Mouse (Mus musculus) cerebellum, postnatal 4 days (tissue): ENCODE measurements around the gene Mindy1.
A peak's percentile ranks its signal among the peaks of the same experiment; 100 is the strongest.

ENCODE experiments used
- DNase-seq, 2 experiments: peaks; one replicate each; pipeline ENCODE4 v3.0.0; 2022; ENCODE audit warnings: low spot score in 2 of 2, mixed read lengths in 1 of 2

The Mindy1 gene

DNA sequence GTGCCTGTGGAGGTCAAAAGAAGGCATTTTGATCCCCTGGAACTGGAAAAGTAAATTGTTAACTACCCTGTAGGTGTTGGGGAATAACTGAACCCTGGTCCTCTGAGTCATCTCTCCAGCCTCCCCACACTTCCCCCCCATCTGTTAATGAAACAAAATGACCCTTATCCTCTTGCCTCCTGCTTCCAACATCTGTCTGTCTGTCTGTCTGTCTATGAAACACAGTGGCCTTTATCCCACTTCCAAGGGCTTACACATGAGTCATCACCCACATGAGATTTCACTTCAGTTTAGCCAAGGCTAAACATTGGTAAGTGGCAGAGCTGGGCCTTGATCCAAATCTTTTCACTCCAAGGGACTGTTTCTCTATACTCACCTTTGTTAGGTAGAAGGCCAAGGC lies 13.3 kb upstream of the Mindy1 start:
- no peak for DNase-seq

GRCm38 (mm10) chr3:95269789-95270188 lies 11.4 kb upstream of the Mindy1 start:
- no peak for DNase-seq

- no peak for DNase-seq
Measured at GRCm38 (mm10) chr3:95270766-95271364, 10.3 kb upstream of the Mindy1 start.

DNA sequence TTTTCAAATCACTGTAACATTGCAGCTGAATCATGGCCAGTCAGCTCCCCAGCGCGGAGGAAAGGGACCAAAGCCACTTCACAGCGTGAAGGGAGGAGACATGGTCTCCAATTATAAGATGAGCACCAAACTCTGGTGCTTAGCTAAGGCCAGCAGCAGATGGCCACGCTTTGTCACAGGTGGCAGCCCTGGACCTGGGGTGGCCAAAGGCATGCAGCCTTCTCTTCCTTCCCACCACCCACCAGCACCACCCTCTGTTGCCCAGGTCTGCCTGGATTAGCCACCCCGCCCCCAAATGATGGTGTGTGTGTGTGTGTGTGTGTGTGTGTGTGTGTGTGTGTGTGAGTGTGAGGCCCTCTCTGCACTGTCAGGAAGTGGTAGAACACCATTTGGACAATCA lies 7.7 kb upstream of the Mindy1 start:
- peak in 1 of 2 experiments; percentile 6 for DNase-seq

DNA sequence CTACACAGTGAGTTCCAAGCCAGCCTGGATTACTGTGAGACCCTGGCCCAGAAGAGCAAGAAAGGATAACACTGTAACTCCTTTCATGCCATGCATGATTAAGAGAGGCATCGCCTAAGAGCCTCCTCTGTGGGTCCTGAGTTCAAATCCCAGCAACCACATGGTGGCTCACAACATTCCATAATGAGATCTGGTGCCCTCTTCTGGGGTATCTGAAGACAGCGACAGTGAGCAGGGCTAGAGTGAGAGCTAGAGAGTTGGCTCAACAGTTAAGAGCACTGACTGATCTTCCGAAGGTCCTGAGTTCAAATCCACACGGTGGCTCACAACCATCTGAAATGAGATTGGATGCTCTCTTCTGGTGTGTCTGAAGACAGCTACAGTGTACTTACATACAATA lies 6.7 kb upstream of the Mindy1 start:
- no peak for DNase-seq

DNA sequence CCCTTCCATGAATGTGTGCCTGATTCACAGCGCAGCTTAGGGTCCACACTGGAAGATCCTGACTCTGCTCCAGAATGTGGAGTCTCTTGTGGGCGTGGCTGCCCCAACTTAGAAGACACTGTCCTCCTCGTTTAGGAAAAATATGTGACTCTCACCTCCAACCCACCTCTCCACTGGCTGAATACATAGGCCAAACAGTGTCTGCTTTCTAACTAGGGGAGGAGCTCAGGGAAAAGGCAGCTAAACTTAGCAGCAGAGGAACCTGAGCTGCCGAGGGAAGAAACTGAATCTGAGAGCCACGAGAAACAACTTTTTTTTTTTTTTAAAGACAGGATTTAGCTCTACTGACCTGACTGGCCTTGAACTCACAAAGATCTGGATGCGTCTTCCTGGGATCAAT lies 6.0 kb upstream of the Mindy1 start:
- DNase-seq, result no peak

GRCm38 (mm10) chr3:95276428-95276934 lies 4.7 kb upstream of the Mindy1 start:
- DNase-seq, result no peak

DNA sequence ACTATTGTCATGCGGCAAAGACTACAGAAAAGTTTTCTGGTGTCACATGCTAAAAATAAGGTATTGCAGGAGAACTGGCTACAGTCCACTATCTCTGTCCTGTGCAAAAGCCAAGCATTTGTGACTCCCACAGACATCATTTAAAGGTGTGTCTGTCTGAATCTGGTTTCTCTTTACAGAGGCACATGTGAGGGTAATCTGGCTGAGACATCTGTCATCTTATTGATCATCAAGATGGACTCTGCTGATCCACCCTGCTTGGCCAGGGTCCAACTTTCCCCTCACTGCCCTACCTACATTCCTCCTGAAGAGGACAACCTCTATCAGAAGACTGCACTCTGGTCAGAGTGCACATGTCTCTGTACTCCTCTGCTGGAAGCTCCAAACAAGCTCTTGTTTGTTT lies 4.0 kb upstream of the Mindy1 start:
- no peak for DNase-seq

DNA sequence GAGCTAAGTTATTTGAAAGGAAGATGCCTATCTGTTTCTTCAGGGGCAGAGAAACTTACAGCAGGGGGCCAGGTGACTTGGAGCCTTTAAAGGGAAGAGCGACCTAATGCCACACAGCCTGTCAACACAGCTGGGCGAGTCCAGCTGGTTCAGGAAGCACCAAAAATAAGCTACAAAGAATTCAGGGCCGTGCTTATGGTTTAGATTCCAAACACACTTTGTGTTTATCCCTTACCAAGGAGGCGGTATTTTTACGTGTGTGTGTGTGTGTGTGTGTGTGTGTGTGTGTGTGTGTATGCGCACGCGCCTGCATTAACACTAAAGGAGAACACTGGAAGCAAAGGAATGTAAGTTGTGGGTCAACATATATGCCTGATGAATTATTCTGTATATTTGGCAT lies 398 bp upstream of the Mindy1 start:
- DNase-seq, result peak in 1 of 2 experiments; percentile 6

- DNase-seq, result peak in 1 of 2 experiments; percentile 4
Measured at GRCm38 (mm10) chr3:95282381-95282864, 1.3 kb downstream of the Mindy1 start.

GRCm38 (mm10) chr3:95282865-95283588 lies 1.9 kb downstream of the Mindy1 start:
- peak; percentile 44 to 78 for DNase-seq

- DNase-seq, result no peak
Measured at GRCm38 (mm10) chr3:95283589-95283941, 2.4 kb downstream of the Mindy1 start.

DNA sequence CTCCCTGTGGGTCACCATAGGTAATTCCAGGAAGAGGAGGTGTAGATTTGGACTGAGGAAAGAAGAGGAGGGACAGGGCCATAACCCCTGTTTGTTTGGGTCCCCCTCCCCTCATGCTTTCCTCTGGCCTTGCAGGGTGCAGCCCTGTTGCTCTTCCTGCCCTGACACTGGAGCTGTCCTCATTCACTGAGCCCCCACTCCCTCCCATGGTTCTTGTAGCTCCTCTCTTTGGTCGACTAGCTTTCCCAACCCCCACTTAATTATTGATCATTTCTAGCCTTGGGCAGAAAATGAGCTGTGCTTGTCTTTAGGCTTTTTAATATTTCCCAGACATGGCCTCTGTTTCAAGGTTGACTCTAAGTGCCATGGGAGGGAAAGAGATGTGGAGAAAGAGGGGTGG lies 2.9 kb downstream of the Mindy1 start:
- DNase-seq, result no peak

DNA sequence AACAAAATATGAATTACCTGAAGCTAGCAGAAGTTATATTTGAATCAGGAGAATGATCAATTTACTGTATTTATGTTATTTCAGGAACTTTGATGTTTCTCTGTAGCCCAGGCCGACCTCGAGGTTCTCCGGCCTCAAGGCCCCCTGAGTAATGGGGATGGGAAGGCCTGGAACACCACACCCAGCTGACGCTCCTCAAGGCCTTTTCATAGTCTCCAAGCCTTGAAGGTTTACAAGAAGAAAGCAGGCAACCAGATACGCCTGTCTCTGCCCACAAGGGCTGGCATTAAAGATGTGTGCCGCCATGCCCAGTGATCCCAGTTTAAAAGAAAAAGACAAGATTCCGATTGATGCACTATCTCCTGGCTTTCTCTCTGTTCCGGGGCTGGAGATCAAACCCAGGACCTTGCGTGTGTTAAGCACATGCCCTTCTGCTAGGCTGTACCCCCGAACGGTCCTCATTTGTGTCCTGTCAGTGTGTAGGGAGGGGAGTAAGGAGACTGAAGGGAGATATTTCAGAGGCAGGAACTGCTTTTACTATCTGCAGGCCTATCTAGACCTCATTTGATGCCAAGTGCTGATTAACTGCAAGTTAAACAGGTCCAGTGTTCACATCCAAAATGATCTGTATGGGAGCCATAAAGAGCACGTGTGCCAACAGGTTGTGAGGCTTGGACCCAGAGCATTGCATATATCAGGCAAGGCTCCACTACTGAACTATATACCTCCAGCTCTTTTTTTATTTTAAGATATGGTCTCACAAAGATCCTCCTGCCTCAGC lies 3.5 kb downstream of the Mindy1 start:
- no peak for DNase-seq

- no peak for DNase-seq
Measured at GRCm38 (mm10) chr3:95285390-95285789, 4.2 kb downstream of the Mindy1 start.

- no peak for DNase-seq
Measured at GRCm38 (mm10) chr3:95286011-95286410, 4.9 kb downstream of the Mindy1 start.

- no peak for DNase-seq
Measured at GRCm38 (mm10) chr3:95286510-95286909, 5.4 kb downstream of the Mindy1 start.

DNA sequence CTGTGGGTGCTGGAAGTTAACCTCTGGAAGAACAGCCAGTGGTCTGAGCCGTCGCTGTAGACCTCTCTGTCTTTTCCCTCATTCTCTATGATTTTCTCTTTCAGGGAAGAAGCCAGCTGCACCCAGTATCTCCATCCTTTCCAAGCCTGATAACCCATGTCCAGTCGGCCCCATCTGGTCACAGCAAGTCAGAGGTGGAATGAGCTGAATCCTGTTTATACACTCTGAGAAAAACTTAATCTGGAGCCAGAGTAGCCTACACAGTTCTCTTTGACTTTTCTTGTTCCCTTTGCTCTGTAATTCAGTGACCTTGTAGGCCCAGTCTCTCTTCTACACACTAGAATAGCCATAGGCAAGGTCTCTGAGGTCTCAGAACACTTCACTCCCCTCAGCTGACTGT lies 6.4 kb downstream of the Mindy1 start:
- no peak for DNase-seq

- DNase-seq, result no peak
Measured at GRCm38 (mm10) chr3:95289419-95289818, 8.3 kb downstream of the Mindy1 start.

- DNase-seq, result no peak
Measured at GRCm38 (mm10) chr3:95290156-95290555, 9.0 kb downstream of the Mindy1 start.

DNA sequence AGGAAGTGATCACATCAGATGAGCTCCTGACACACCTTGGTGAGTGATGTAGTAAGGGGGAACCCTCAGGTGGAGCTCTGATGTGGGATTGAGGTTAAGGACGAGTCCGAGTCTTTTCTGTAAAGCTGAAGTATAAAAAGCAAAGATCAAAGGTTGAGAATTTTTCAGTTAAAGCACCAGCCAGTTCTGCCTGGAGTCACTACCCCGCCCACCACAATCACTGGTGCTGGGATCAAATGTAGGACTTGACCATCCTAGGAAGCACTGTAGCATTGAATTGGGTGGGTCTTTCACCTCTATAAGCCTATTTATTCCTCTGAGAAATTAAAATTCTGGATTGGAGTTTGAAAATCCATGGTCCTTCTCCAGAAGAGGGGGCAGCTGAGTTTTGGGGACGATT lies 9.9 kb downstream of the Mindy1 start:
- no peak for DNase-seq

- no peak for DNase-seq
Measured at GRCm38 (mm10) chr3:95292899-95293298, 11.8 kb downstream of the Mindy1 start.

DNA sequence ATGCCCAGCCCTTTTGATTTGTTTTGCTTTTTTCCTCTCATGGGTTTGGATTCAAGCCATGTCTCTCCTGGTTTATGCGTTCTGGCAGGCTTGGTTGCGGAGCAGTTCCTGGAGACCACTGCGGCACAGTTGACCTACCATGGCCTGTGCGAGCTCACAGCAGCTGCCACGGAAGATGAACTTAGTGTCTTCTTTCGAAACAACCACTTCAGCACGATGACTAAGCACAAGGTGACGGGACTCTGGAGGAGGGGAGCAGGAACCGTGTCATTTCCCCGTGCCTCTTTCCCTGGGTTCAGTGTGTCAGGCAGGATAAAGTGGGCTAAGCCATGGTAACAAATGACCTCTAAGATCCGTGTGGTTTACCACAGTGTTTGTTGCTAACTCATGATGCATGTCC lies 12.4 kb downstream of the Mindy1 start:
- DNase-seq, result no peak
